Mouse (Mus musculus): ENCODE measurements at regions not wholly inside any gene's neighbourhood (a gene's known extent, or its start where the extent isn't known, plus 50 kb on each side); places are given as distances from the start of the nearest gene placed in this dataset.

DNA sequence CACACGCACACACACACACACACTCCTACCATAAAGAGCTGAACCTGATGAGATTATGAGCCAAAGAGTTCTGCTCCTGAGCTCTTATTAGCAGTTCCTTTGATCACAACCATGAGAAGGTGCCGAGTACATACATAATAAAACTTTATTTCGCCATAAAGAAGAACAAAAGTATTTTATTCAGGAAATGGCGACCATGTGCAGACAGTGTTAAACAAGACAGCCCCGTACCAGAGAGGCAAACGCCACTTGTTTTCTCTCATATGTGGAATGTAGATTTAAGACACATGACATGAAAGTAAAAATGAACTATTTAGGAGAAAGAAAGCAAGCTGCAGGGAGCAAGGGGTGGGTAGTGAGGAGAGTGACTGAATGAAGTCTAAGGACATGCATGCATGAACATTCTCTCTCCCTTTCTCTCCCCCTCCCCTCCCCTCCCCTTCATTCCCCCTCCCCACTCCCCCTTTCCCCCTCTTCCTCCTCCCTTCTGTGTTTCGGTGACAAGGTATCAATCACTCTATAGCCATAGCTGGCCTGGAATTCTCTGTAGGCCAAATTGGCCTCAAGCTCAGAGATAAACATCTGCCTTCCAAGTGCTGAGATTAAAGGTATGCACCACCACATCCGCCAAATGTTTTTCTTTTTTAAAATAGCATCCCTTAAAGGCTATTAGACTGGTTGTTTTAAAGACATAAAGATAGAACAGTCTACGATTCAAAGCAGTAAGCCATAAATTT lies 266.0 kb upstream of the Map3k7 start:
- Histone ChIP-seq H3K4me2 (replicated peaks) (no peak overlapping the region), H3K9me3 (no peaks in the 10 kb centered on the region), H3K4me3 (no peak overlapping the region), H3K4me1 (0 out of 2 replicates have a peak, but pooled peaks cover 3% of the 10 kb centered on the region), H3K27me3 (no peaks in the 10 kb centered on the region), H3K27ac (replicated peaks) (no peak overlapping the region), H3K36me3 (no peaks in the 10 kb centered on the region), H3K9ac (replicated peaks) (no peak overlapping the region)
- ATAC-seq (ENCODE audit: low FRiP score, low read depth): no peak
- 73% methylated on average over 9 of the region's 9 CpGs for WGBS

GRCm38 (mm10) chr4:31698506-31698782 lies 265.5 kb upstream of the Map3k7 start:
- 85% methylated on average over 4 of the region's 4 CpGs for WGBS

GRCm38 (mm10) chr4:31699296-31699695 lies 264.6 kb upstream of the Map3k7 start:
- no peak for ATAC-seq (ENCODE audit: low FRiP score, low read depth)
- Histone ChIP-seq H3K27me3 (no peaks in the 10 kb centered on the region), H3K9ac (replicated peaks) (no peak overlapping the region), H3K4me1 (0 out of 2 replicates have a peak, but pooled peaks cover 3% of the 10 kb centered on the region), H3K36me3 (no peaks in the 10 kb centered on the region), H3K27ac (replicated peaks) (no peak overlapping the region), H3K9me3 (no peaks in the 10 kb centered on the region), H3K4me2 (replicated peaks) (no peak overlapping the region), H3K4me3 (no peak overlapping the region)
- WGBS: 64% methylated on average over 5 of the region's 5 CpGs

More at GRCm38 (mm10) chr4:31698506-31698782, 265.5 kb upstream of the Map3k7 start:
- no peaks in the 10 kb centered on the region for H3K36me3 ChIP-seq
- H3K9ac ChIP-seq (replicated peaks): no peak overlapping the region
- H3K4me2 ChIP-seq (replicated peaks): no peak overlapping the region
- no peak overlapping the region for H3K4me3 ChIP-seq
- no peak for ATAC-seq (ENCODE audit: low FRiP score, low read depth)
- H3K9me3 ChIP-seq: no peaks in the 10 kb centered on the region
- no peaks in the 10 kb centered on the region for H3K27me3 ChIP-seq
- no peak overlapping the region for H3K27ac ChIP-seq (replicated peaks)
- H3K4me1 ChIP-seq: 0 out of 2 replicates have a peak, but pooled peaks cover 3% of the 10 kb centered on the region

- Histone ChIP-seq H3K4me1 (no peaks in the 10 kb centered on the region), H3K9me3 (no peaks in the 10 kb centered on the region), H3K36me3 (no peaks in the 10 kb centered on the region), H3K4me2 (replicated peaks) (no peak overlapping the region), H3K27me3 (no peaks in the 10 kb centered on the region), H3K9ac (replicated peaks) (no peak overlapping the region), H3K27ac (replicated peaks) (no peak overlapping the region), H3K4me3 (no peak overlapping the region)
- no peak for ATAC-seq (ENCODE audit: low FRiP score, low read depth)
- WGBS: 89% methylated on average over 2 of the region's 2 CpGs
These were observed 249.7 kb upstream of the Map3k7 start for GRCm38 (mm10) chr4:31714054-31714651.

DNA sequence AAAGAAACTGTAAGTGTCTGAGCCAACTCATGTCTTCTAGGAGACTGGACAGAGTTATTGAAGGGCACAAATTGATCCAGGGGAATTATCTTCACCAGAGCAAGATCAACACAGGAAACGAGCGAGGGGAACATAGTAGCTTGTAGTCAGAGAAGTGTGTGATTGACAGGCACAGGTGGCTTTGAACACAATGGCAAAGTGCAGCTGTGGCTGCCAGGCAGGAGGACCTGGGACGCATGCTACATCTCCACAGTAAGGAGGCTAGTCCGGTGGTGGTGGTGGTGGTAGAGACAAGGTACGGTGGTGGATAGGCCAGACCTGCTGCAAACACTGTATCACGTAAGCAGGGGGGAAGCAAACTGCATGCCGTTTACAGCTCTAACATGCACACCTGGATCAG lies 240.4 kb upstream of the Map3k7 start:
- 78% methylated on average over 7 of the region's 7 CpGs for WGBS
- H3K4me3 ChIP-seq: no peak overlapping the region
- no peak overlapping the region for H3K27ac ChIP-seq (replicated peaks)
- no peaks in the 10 kb centered on the region for H3K27me3 ChIP-seq
- H3K36me3 ChIP-seq: no peaks in the 10 kb centered on the region
- no peaks in the 10 kb centered on the region for H3K9me3 ChIP-seq
- H3K4me1 ChIP-seq: peaks cover 18% of the 10 kb centered on the region; the same call in 1 of the 2 replicates
- no peak overlapping the region for H3K9ac ChIP-seq (replicated peaks)
- ATAC-seq (ENCODE audit: low FRiP score, low read depth): no peak
- H3K4me2 ChIP-seq (replicated peaks): no peak overlapping the region

- no peak for ATAC-seq (ENCODE audit: low FRiP score, low read depth)
- Histone ChIP-seq H3K4me3 (no peak overlapping the region), H3K4me2 (replicated peaks) (no peak overlapping the region), H3K36me3 (no peaks in the 10 kb centered on the region), H3K9ac (replicated peaks) (no peak overlapping the region), H3K27me3 (no peaks in the 10 kb centered on the region), H3K4me1 (peaks cover 19% of the 10 kb centered on the region; the same call in 1 of the 2 replicates), H3K9me3 (no peaks in the 10 kb centered on the region), H3K27ac (replicated peaks) (no peak overlapping the region)
- 76% methylated on average over 2 of the region's 2 CpGs for WGBS
These were observed 239.5 kb upstream of the Map3k7 start for GRCm38 (mm10) chr4:31724400-31724799.

GRCm38 (mm10) chr4:31727498-31728148 lies 236.3 kb upstream of the Map3k7 start:
- 64% methylated on average over 9 of the region's 9 CpGs for WGBS

DNA sequence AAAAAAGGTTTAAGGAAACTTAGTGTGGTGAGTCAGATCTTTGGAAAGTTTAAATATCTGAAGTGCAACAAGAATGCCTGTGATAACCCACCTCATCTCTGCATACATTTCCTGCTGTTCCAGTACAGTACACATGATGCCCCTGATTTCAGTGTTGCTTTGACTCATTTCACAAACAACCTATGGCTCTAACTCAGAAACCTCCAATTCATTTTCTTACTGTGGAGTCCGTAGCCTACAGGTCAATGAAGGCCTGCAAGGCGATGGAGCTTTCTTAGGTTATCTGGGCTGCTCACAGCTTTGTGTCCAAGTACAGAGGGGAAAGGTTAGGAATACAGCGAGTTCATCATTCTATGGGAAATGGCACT lies 235.8 kb upstream of the Map3k7 start:
- 78% methylated on average over 3 of the region's 3 CpGs for WGBS
- ATAC-seq (ENCODE audit: low FRiP score, low read depth): peak; percentile 9; the same call in 1 of the 2 replicates
- Histone ChIP-seq H3K36me3 (no peaks in the 10 kb centered on the region), H3K4me3 (no peak overlapping the region), H3K9me3 (no peaks in the 10 kb centered on the region), H3K9ac (replicated peaks) (no peak overlapping the region), H3K27ac (replicated peaks) (no peak overlapping the region), H3K4me1 (peaks cover 16% of the 10 kb centered on the region; the same call in 1 of the 2 replicates), H3K27me3 (no peaks in the 10 kb centered on the region), H3K4me2 (replicated peaks) (no peak overlapping the region)

More at GRCm38 (mm10) chr4:31727498-31728148, 236.3 kb upstream of the Map3k7 start:
- peak; percentile 79 for ATAC-seq (ENCODE audit: low FRiP score, low read depth)
- H3K9me3 ChIP-seq: no peaks in the 10 kb centered on the region
- no peak overlapping the region for H3K4me3 ChIP-seq
- H3K9ac ChIP-seq (replicated peaks): no peak overlapping the region
- H3K4me2 ChIP-seq (replicated peaks): no peak overlapping the region
- H3K4me1 ChIP-seq: peaks cover 16% of the 10 kb centered on the region; the same call in 1 of the 2 replicates
- H3K27ac ChIP-seq (replicated peaks): no peak overlapping the region
- no peaks in the 10 kb centered on the region for H3K36me3 ChIP-seq
- no peaks in the 10 kb centered on the region for H3K27me3 ChIP-seq

DNA sequence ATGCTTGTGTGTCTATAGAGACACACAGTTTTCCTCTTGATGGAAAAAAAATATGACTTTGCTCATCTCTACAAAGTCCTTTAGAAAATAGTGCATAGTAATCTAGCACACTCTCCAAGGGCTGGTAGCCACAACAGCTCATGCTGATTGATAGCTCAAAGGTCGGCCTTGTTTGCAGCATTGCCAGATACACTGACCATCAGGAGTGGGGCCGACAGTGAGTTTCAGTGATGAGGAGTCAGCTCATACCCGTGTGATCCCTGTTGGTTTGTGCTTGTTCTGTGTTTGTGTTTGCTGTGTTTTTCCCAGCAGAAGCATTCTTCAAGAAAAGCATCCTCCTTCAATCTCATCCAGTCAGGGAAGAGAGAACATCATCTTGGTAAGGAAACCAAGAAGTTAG lies 220.1 kb upstream of the Map3k7 start:
- no peak overlapping the region for H3K4me3 ChIP-seq
- no peak overlapping the region for H3K4me2 ChIP-seq (replicated peaks)
- H3K27me3 ChIP-seq: no peaks in the 10 kb centered on the region
- no peak overlapping the region for H3K9ac ChIP-seq (replicated peaks)
- H3K27ac ChIP-seq (replicated peaks): no peak overlapping the region
- ATAC-seq (ENCODE audit: low FRiP score, low read depth): no peak
- H3K4me1 ChIP-seq: no peaks in the 10 kb centered on the region
- no peaks in the 10 kb centered on the region for H3K9me3 ChIP-seq
- no peaks in the 10 kb centered on the region for H3K36me3 ChIP-seq
- 90% methylated on average over 3 of the region's 3 CpGs for WGBS

DNA sequence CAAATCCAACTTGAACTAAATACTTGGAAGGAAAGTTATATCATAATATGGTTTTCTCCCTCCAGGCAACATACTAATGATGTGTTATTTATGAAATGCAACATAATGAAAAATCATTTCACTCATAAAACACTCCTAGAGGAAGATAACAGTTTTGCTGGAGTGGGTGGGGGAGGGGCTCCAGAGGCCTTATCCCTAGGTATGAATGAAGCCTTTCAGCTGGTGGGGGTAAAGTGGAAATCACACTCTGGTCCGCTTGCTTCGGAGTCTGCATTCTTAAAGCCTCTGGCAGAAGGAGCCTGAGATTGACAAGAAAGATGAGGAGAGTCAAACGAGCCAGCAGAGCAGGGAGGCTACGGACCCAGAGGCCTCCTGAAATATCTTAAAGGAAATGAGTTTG lies 219.5 kb upstream of the Map3k7 start:
- 72% methylated on average over 4 of the region's 4 CpGs for WGBS
- no peaks in the 10 kb centered on the region for H3K27me3 ChIP-seq
- no peak overlapping the region for H3K9ac ChIP-seq (replicated peaks)
- no peaks in the 10 kb centered on the region for H3K4me1 ChIP-seq
- H3K27ac ChIP-seq (replicated peaks): no peak overlapping the region
- no peaks in the 10 kb centered on the region for H3K9me3 ChIP-seq
- no peak overlapping the region for H3K4me2 ChIP-seq (replicated peaks)
- H3K4me3 ChIP-seq: no peak overlapping the region
- no peak for ATAC-seq (ENCODE audit: low FRiP score, low read depth)
- H3K36me3 ChIP-seq: no peaks in the 10 kb centered on the region

GRCm38 (mm10) chr4:31753677-31754312 lies 210.1 kb upstream of the Map3k7 start:
- Histone ChIP-seq H3K4me1 (no peaks in the 10 kb centered on the region), H3K36me3 (no peaks in the 10 kb centered on the region), H3K9ac (replicated peaks) (no peak overlapping the region), H3K27me3 (no peaks in the 10 kb centered on the region), H3K9me3 (no peaks in the 10 kb centered on the region), H3K4me2 (replicated peaks) (no peak overlapping the region), H3K4me3 (no peak overlapping the region), H3K27ac (replicated peaks) (no peak overlapping the region)
- WGBS: 98% methylated on average over 5 of the region's 5 CpGs
- ATAC-seq (ENCODE audit: low FRiP score, low read depth): no peak

DNA sequence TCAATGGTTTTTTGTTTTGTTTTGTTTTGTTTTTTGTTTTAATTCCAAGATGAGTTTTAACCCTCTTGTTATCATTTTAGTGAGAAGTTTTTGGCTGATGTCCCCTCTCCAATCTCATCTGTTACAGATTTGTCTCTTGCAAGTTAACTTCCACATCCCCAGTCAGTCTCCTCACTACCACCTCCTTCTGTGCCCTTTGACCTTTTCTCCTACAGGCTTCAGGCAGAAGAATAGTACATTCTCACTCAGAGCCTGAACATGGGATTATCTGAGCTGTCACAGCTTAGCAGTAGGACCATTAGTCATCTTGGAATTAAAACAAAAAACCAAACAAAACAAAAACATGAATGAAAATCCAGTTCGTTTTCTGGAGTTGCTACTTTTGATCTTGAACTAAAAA lies 206.8 kb upstream of the Map3k7 start:
- H3K27ac ChIP-seq (replicated peaks): no peak overlapping the region
- no peak overlapping the region for H3K4me2 ChIP-seq (replicated peaks)
- no peak for ATAC-seq (ENCODE audit: low FRiP score, low read depth)
- H3K4me3 ChIP-seq: no peak overlapping the region
- no peak overlapping the region for H3K9ac ChIP-seq (replicated peaks)
- no peaks in the 10 kb centered on the region for H3K36me3 ChIP-seq
- 0 out of 2 replicates have a peak, but pooled peaks cover 4% of the 10 kb centered on the region for H3K4me1 ChIP-seq
- 42% methylated on average over 1 of the region's 1 CpGs for WGBS
- H3K27me3 ChIP-seq: no peaks in the 10 kb centered on the region
- no peaks in the 10 kb centered on the region for H3K9me3 ChIP-seq
